8 mouse cellular contexts compared by ENCODE assay signal in genomic region chr11:86807505-86807989, GRCm38 (mm10). TPM values are rescaled to one million over a fixed set of nuclear protein-coding genes. Genes with fewer than 3 reads are reported as not detected.
DNase-seq lines count a peak whose midpoint lies in the region; ATAC-seq lines count a peak whose summit lies in the region.

Gene Dhx40 (minus strand): TSS chr11:86807746.

- peaks cover 3% of the 10 kb centered on the region for H3K27me3 ChIP-seq in megakaryocyte, embryonic 14.5 days (replicated peaks)

- ATAC-seq in common myeloid progenitor, adult 5-6 weeks (replicated peaks; ENCODE audit: low read depth, poor library complexity, severe bottlenecking), result peak; percentile 93

- H3K4me3 ChIP-seq in megakaryocyte, embryonic 14.5 days (replicated peaks), result peak within 1 kb of the TSS; percentile 97

- DNase-seq in ZHBTc4 (ENCODE audit: low read depth, low spot score), result peak; percentile 95
- peak; percentile 80 to 81 for DNase-seq in gastrocnemius, adult 8-10 months (ENCODE audit: low spot score in 2 of 2)
- DNase-seq in hindlimb bud, embryonic 11.5 days (ENCODE audit: extremely low spot score, low read depth, low spot score), result peak; percentile 58
- peak; percentile 84 to 92 for DNase-seq in left cerebral cortex, adult 8-10 months (ENCODE audit: low spot score in 2 of 2)
- peak; percentile 96 to 97 for DNase-seq in right cerebral cortex, postnatal 10 days (ENCODE audit: low spot score in 2 of 2)
- peak; percentile 86 for DNase-seq in urinary bladder, postnatal 25 days (ENCODE audit: low spot score)

- peaks cover 28% of the 10 kb centered on the region for H3K4me1 ChIP-seq in megakaryocyte, embryonic 14.5 days

- H3K36me3 ChIP-seq in megakaryocyte, embryonic 14.5 days (replicated peaks; ENCODE audit: low read length), result peaks cover 23% of the 10 kb centered on the region

- H3K9me3 ChIP-seq in megakaryocyte, embryonic 14.5 days, result no peaks in the 10 kb centered on the region

RNA-seq across cellular contexts. Expression of gene Dhx40, which starts in this region (rescaled TPM):
- 19.4 and 24.4 TPM in 2 replicates for total RNA-seq in common myeloid progenitor, adult 5-6 weeks (2017)
- total RNA-seq in gastrocnemius, adult 8-10 months (2022), result 10 to 100 TPM; 11.7 to 15.0 (median 14.1) TPM
- 10 to 100 TPM; 20.0 to 23.2 (median 20.8) TPM for total RNA-seq in left cerebral cortex, adult 8-10 months (2022)
- polyA plus RNA-seq in megakaryocyte, embryonic 14.5 days (2012; ENCODE audit: insufficient read depth, low replicate concordance), result 1.1 and 2.2 TPM in 2 replicates

Comparison
In these comparisons a context has a peak if more than half of its experiments do, and no peak if none do; other contexts are left out.
1. Peak in every context shown above with its lines: DNase-seq, ATAC-seq and H3K4me3 ChIP-seq.